Mouse (Mus musculus): Measurements from ENCODE around the gene Dab1. TPM values are rescaled to one million over a fixed set of nuclear protein-coding genes. Genes with fewer than 3 reads are reported as not detected.

The Dab1 gene
- polyA plus RNA-seq, 1 experiment from 2014 or later: 3.6 TPM

DNA sequence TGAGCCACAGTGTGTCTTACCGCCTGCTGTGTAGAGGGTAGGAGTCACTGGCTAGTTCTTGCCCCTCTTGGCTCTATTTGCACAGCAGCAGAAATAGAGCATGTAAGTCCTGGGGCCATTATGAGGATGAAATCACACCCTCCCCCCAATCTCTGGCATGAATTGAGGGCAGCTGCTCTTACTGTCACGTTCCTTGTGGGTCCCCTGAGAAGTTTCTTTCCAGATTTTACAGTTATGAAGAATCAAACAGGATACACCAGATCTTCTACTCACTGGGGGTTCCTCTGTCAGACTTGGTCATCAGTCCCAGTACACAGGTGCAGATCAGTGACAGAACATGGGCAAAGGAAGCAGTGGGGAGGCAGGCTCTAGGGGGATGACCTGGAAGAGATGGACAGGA is 825.8 kb downstream of the Dab1 start:
- no peaks in the 10 kb centered on the region for H3K9me3 ChIP-seq
- H3K4me3 ChIP-seq: no peak overlapping the region
- DNase-seq (ENCODE audit: low spot score): no peak
- peaks cover 25% of the 10 kb centered on the region; the same call in 1 of the 2 replicates for H3K27me3 ChIP-seq (ENCODE audit: insufficient read depth, poor library complexity, severe bottlenecking)
- no peak overlapping the region for H3K27ac ChIP-seq
- 82% methylated on average over 2 of the region's 2 CpGs for WGBS
- H3K36me3 ChIP-seq: no peaks in the 10 kb centered on the region
- no peaks in the 10 kb centered on the region for H3K4me1 ChIP-seq

DNA sequence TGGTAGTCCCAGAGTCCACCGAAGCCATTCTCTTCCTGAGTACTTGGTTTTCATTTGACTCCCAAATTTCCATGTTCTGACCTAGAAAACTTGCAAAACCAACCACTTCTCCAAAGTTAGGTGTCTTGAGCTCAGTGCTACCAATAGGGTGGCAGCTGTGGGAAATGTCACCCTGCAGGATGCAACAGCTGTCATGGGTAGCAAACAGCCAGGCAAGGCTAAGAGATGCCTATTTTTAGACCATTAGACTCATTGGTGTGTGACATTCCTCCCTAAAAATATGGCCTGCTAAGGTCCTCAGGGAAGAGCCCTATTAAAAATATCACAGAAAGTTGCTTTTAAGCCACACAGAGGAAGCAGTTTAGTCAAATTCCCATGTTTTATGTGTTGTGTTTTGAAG is 829.0 kb downstream of the Dab1 start:
- no peak for DNase-seq (ENCODE audit: low spot score)
- no peaks in the 10 kb centered on the region for H3K9me3 ChIP-seq
- WGBS: 88% methylated on average over 1 of the region's 1 CpGs
- H3K27me3 ChIP-seq (ENCODE audit: insufficient read depth, poor library complexity, severe bottlenecking): peaks cover 17% of the 10 kb centered on the region; the same call in 1 of the 2 replicates
- H3K36me3 ChIP-seq: no peaks in the 10 kb centered on the region
- no peak overlapping the region for H3K27ac ChIP-seq
- H3K4me3 ChIP-seq: no peak overlapping the region
- H3K4me1 ChIP-seq: no peaks in the 10 kb centered on the region

DNA sequence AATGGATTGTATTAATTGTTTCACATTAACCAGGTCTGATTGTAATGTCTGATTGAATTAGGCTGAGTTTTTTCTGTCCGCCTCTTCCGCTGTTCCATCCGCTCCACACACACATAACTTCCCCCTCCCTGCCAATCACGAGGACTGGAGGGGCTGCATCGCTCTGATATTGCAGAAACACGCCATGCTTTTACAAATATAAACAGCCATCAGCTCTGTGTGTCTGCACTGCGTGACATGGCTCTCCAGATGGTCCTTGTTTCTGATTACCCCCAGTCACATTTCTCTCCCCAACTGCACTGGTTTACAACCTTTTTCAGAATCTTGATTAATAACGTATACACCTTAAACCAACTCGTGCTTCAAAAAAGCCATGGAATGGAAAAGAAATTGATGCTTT is 831.5 kb downstream of the Dab1 start:
- 85% methylated on average over 9 of the region's 9 CpGs for WGBS
- H3K27ac ChIP-seq: no peak overlapping the region
- no peaks in the 10 kb centered on the region for H3K9me3 ChIP-seq
- no peaks in the 10 kb centered on the region for H3K36me3 ChIP-seq
- 0 out of 2 replicates have a peak, but pooled peaks cover 4% of the 10 kb centered on the region for H3K4me1 ChIP-seq
- DNase-seq (ENCODE audit: low spot score): no peak
- H3K27me3 ChIP-seq (ENCODE audit: insufficient read depth, poor library complexity, severe bottlenecking): no peaks in the 10 kb centered on the region
- no peak overlapping the region for H3K4me3 ChIP-seq

DNA sequence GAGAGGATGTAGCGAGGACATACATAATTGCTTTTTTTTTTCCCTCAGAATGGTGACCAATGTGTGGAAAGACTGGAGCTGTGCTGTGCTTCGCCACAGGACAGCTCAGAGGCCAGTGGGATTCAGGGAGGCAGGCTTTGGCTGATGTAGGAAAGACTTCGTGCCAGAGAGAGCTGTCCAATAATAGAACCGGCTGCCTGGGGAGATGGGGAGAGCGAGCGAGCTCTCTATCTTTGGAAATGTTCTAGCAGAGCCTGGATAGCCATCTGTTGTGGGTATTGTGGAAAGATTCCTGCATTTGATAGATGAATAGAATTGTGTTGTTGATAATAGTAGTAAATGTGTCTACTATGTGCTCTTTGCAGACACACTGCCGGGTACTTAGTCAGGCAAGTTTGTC is 833.4 kb downstream of the Dab1 start:
- no peak overlapping the region for H3K27ac ChIP-seq
- no peaks in the 10 kb centered on the region for H3K36me3 ChIP-seq
- no peak overlapping the region for H3K4me3 ChIP-seq
- 48% methylated on average over 7 of the region's 7 CpGs for WGBS
- H3K27me3 ChIP-seq (ENCODE audit: insufficient read depth, poor library complexity, severe bottlenecking): no peaks in the 10 kb centered on the region
- H3K4me1 ChIP-seq: 0 out of 2 replicates have a peak, but pooled peaks cover 6% of the 10 kb centered on the region
- no peaks in the 10 kb centered on the region for H3K9me3 ChIP-seq
- no peak for DNase-seq (ENCODE audit: low spot score)

DNA sequence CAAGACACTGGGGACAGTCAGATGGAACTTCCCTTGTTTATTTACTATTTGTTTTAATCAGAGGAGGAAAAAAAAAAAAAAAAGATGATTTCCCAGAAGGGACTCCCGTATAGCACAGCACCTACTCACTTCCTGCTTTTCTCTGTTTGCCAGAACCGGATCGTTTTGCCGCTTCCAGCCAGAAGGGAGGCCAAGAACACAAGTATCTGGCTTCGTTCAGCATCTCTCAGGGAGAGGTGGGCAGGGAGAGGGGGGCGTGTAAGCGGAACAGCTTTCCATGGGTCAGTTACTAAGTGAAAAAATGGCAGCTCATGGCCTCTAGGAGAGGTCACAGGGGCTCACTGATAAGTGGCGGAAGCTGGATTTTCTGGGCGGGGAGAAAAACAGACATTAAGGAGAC is 836.0 kb downstream of the Dab1 start:
- Histone ChIP-seq H3K9me3 (no peaks in the 10 kb centered on the region), H3K4me3 (no peak overlapping the region), H3K36me3 (no peaks in the 10 kb centered on the region), H3K4me1 (0 out of 2 replicates have a peak, but pooled peaks cover 6% of the 10 kb centered on the region), H3K27ac (no peak overlapping the region), H3K27me3 (ENCODE audit: insufficient read depth, poor library complexity, severe bottlenecking) (no peaks in the 10 kb centered on the region)
- WGBS: 56% methylated on average over 9 of the region's 9 CpGs
- no peak for DNase-seq (ENCODE audit: low spot score)

DNA sequence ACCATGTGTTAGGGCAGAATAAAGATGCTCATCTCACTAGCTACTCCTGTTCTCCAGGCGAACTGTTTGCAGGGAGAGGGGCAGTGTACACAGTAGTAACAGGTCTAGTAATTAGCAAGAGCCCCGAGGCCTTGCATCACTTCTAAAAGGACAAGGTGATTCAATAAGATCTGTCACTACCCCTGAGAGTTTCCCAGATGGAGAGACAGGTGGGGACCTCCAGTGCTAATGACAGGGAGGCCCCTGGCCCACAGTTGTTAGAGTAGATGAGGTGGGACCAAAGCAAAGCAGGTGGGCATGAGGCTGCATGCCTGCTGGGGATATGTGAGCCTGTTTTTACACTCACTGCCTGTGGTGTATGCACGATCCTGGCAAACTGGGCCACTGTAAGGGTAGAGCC is 836.6 kb downstream of the Dab1 start:
- Histone ChIP-seq H3K4me3 (no peak overlapping the region), H3K9me3 (no peaks in the 10 kb centered on the region), H3K27ac (no peak overlapping the region), H3K36me3 (no peaks in the 10 kb centered on the region), H3K27me3 (ENCODE audit: insufficient read depth, poor library complexity, severe bottlenecking) (no peaks in the 10 kb centered on the region), H3K4me1 (0 out of 2 replicates have a peak, but pooled peaks cover 6% of the 10 kb centered on the region)
- WGBS: 75% methylated on average over 3 of the region's 3 CpGs
- DNase-seq (ENCODE audit: low spot score): no peak

DNA sequence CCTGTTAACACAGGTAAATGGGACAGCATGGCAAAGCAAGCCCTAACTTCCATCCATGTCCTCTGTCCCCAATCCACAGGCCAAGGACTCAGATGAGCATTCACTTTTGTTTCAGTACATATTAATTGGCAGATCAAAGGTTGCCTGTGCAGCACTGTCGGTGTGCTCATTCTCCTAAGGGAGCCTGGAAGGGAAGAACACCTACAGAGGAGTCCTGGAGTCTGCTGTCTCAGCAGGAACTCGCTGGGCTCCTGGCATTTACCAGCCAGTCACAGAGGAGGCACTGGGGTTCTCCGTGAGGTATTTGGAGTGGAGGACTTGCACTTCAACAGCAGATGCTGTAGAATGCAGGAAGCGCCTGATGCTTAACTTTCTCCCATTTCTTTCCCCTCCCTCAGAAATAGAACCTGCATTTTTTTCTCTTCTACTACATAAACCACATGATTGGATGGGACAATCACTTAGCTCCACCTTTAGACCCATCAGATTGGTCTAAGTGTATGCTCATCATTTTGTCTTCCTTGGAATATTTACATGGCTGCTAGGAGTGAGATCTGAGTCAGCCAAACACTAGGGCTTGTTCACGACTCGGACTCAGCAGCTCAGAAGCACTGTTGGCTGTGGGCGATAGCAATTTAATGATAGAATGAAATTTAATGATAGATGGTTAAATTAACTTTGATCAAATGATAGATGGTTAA is 837.2 kb downstream of the Dab1 start:
- no peak overlapping the region for H3K27ac ChIP-seq
- DNase-seq (ENCODE audit: low spot score): no peak
- H3K4me3 ChIP-seq: no peak overlapping the region
- H3K9me3 ChIP-seq: no peaks in the 10 kb centered on the region
- H3K4me1 ChIP-seq: 0 out of 2 replicates have a peak, but pooled peaks cover 6% of the 10 kb centered on the region
- H3K27me3 ChIP-seq (ENCODE audit: insufficient read depth, poor library complexity, severe bottlenecking): no peaks in the 10 kb centered on the region
- 83% methylated on average over 7 of the region's 7 CpGs for WGBS
- no peaks in the 10 kb centered on the region for H3K36me3 ChIP-seq

DNA sequence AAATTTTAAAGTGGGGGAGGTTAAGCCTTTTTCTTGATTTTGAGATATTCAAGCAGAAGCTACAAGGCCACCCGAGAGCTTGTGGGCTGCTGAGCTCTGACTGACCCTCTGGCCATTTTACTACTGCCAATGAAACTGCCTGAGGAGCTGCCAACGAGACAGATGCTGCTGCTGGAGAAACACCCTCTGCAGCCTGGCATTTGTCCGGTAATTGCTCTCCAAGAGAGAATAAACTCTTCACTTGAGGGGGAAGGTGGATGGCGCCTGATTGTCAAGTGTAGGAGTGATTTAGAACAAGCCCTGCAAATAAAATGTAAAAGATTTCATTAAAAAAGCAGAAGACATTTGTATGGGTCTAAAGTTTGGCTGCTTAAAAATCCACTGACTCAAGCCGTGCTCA is 839.6 kb downstream of the Dab1 start:
- no peak for DNase-seq (ENCODE audit: low spot score)
- Histone ChIP-seq H3K4me3 (no peak overlapping the region), H3K27ac (no peak overlapping the region), H3K9me3 (no peaks in the 10 kb centered on the region), H3K36me3 (no peaks in the 10 kb centered on the region), H3K27me3 (ENCODE audit: insufficient read depth, poor library complexity, severe bottlenecking) (no peaks in the 10 kb centered on the region; the same call in 1 of the 2 replicates), H3K4me1 (0 out of 2 replicates have a peak, but pooled peaks cover 6% of the 10 kb centered on the region)
- 74% methylated on average over 5 of the region's 5 CpGs for WGBS

DNA sequence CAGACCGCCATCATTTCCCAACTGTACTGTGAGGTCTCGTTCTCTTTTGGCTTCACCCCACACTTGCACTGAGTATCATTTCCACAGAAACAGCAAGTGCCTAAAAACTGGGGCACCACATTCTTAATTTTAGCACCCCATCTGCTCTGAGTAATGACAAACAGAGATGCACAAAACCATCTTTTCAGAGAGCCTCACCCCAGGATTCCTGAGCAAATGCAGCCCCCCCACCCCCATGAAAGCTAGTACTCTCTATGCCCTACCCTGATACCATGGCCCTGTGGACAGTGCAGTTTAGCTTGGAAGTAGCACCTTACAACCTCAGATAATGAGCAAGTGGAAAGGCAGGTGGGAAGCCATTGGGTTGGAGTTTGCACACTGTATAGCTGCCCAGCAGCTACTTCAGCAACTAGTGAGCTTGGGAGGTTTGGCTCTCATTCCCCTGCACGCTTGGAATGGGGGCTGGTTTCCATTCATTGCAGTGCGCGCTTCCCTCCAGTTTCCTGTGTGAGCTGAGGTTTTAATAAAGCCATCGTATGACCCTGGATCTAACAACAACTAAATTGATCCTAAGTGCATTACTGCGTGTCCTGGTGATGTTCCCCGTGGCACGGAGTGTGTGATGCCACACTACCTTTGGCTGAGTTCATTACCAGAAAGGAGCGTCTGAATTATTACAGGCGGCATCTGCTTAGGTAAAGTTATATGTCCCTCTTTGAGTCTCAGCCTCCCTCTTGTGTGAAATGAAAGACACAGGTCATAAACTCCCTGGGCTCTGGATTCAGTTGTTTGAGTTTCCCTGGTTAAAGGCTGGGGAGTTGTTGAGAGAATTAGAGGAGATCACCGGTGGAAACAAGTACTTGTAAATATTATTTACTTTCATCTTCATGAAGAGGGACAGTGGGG is 842.2 kb downstream of the Dab1 start:
- WGBS: 86% methylated on average over 12 of the region's 12 CpGs
- no peak overlapping the region for H3K4me3 ChIP-seq
- no peaks in the 10 kb centered on the region for H3K36me3 ChIP-seq
- no peaks in the 10 kb centered on the region for H3K9me3 ChIP-seq
- H3K4me1 ChIP-seq: no peaks in the 10 kb centered on the region
- no peaks in the 10 kb centered on the region; the same call in 1 of the 2 replicates for H3K27me3 ChIP-seq (ENCODE audit: insufficient read depth, poor library complexity, severe bottlenecking)
- DNase-seq (ENCODE audit: low spot score): no peak
- no peak overlapping the region for H3K27ac ChIP-seq

DNA sequence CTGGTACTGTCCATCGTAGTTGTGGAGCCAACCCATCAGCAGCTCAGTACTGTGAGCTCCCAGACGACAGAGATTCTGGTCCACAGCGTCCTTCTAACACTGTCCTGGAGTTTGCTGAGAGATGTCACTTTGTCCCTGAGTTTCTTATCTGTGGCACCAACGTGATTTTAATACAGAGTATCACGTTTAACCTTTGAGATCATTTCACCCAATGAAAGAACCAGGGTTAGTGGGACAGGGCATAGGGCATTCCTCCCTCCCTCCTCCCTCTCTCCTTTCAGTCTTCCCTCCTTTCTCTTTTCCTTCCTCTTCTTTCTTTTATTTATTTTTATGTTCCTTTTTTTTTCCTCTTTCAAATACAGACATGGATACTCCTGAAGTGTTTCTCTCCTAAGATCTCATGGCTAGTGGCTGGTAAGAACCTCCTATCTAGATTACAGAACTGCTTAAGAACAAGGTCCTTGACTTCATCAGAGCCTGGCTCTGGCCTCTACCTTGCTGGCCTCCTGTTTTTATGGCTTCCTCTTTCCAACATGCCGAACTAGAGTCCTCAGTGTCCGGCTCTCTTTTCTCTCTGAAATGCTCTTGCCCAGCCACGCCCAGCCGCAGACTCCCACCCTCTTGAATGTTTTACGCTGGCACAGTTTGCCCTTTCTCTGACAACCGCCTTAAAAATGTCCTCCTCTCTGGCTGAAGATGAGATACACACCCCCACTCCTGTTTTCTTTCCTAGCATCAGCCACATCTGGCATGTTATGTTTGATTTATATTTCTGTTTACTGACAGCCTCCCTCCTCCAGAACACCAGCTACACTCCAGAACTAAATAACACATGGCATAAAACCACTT is 844.0 kb downstream of the Dab1 start:
- WGBS: 78% methylated on average over 11 of the region's 11 CpGs
- H3K4me3 ChIP-seq: no peak overlapping the region
- no peak for DNase-seq (ENCODE audit: low spot score)

DNA sequence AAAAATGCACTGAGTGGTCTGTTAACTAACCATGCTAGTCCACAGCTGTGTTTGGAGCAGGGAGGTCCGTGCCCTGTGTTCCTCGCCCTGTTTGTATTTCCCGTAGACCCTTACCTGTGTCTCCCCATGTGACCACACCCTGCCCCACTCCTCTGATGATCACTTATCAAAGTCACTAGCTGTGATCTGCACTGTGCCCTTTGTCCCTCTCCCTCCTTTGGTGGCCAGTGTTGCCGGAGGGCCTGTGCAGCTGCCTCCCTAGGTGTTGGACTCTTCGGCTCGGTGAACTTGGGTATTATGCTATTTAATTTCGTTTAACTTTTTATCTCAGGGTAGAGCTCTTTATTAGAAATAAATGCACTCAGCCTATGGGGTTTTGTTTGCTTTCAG is 844.6 kb downstream of the Dab1 start:
- Histone ChIP-seq H3K4me3 (no peak overlapping the region), H3K9me3 (no peaks in the 10 kb centered on the region), H3K27ac (no peak overlapping the region), H3K36me3 (no peaks in the 10 kb centered on the region), H3K4me1 (no peaks in the 10 kb centered on the region), H3K27me3 (ENCODE audit: insufficient read depth, poor library complexity, severe bottlenecking) (no peaks in the 10 kb centered on the region; the same call in 1 of the 2 replicates)
- WGBS: 85% methylated on average over 7 of the region's 7 CpGs
- no peak for DNase-seq (ENCODE audit: low spot score)

More for the DNA sequence above, 844.0 kb downstream of the Dab1 start:
- Histone ChIP-seq H3K4me1 (no peaks in the 10 kb centered on the region), H3K27ac (no peak overlapping the region), H3K36me3 (no peaks in the 10 kb centered on the region), H3K9me3 (no peaks in the 10 kb centered on the region), H3K27me3 (ENCODE audit: insufficient read depth, poor library complexity, severe bottlenecking) (no peaks in the 10 kb centered on the region; the same call in 1 of the 2 replicates)

DNA sequence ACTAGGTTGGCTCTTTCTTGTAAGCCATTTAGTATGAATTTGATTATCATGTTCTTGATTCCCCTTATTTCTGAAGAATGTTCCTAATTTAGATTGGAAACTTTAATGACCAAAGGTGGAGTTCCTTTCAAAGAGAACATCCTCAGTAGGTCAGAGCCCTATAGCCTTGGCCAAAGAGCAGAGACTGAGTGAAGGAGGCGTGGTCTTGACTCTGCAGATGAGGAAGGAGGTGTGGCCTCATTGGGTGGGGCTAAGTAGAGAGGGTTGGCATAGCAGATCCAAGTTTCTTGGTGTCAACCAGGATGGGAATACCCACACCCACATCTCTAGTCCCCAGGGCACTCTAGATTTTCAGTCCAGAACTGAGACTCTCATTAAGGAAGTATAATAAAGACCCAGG is 846.4 kb downstream of the Dab1 start:
- no peak for DNase-seq (ENCODE audit: low spot score)
- no peaks in the 10 kb centered on the region; the same call in 1 of the 2 replicates for H3K27me3 ChIP-seq (ENCODE audit: insufficient read depth, poor library complexity, severe bottlenecking)
- no peaks in the 10 kb centered on the region for H3K4me1 ChIP-seq
- no peak overlapping the region for H3K27ac ChIP-seq
- H3K36me3 ChIP-seq: no peaks in the 10 kb centered on the region
- no peak overlapping the region for H3K4me3 ChIP-seq
- H3K9me3 ChIP-seq: no peaks in the 10 kb centered on the region
- WGBS: 88% methylated on average over 1 of the region's 1 CpGs

All from heart, embryonic 10.5 days (tissue).